Mouse (Mus musculus) heart, adult 2 months (tissue): ENCODE measurements at regions not wholly inside any gene's neighbourhood (a gene's known extent, or its start where the extent isn't known, plus 50 kb on each side); places are given as distances from the start of the nearest gene placed in this dataset.

Experiments used
- CTCF ChIP-seq: fragments of 200-600 bp; IDR thresholded peaks from 2 replicates; pipeline ENCODE4 v1.8.1; 2022; ENCODE audit warnings: antibody characterized with exemption, mild to moderate bottlenecking, moderate library complexity
- POLR2A ChIP-seq: fragments of 200-500 bp; IDR thresholded peaks from 2 replicates; pipeline ENCODE4 v1.6.1; 2011; ENCODE audit warnings: mild to moderate bottlenecking, low read depth, low read length, control low read depth; ENCODE audit not compliant: insufficient read depth

- no peak for TF ChIP-seq CTCF
- no peak for TF ChIP-seq POLR2A
Observed at GRCm38 (mm10) chr14:16109414-16109813, 139.7 kb upstream of the Ngly1 start.
